Mouse (Mus musculus) heart, adult 2 months (tissue): Measurements from ENCODE around the gene Slc39a11. TPM values are rescaled to one million over a fixed set of nuclear protein-coding genes. Genes with fewer than 3 reads are reported as not detected.

Experiments used
- DNase-seq, 2 experiments: peaks; one replicate each; pipeline ENCODE4 v3.0.0; 2021
- H3K27ac ChIP-seq: fragments of 200-600 bp; 2 replicates; pipeline ENCODE4 v1.8.1; 2022
- H3K27me3 ChIP-seq: fragments of 200-500 bp; 2 replicates; pipeline ENCODE4 v1.6.1; 2012; ENCODE audit warnings: mild to moderate bottlenecking, low read length, inconsistent platforms, mixed read lengths; ENCODE audit not compliant: control insufficient read depth, insufficient read depth
- H3K36me3 ChIP-seq: fragments of 200-500 bp; 2 replicates; pipeline ENCODE4 v1.6.1; 2012; ENCODE audit warnings: low read length, inconsistent platforms; ENCODE audit not compliant: control insufficient read depth, insufficient read depth
- H3K4me1 ChIP-seq: fragments of 200-500 bp; 2 replicates; pipeline ENCODE4 v1.6.1; 2011; ENCODE audit warnings: low read length; ENCODE audit not compliant: control insufficient read depth, insufficient read depth
- H3K4me3 ChIP-seq: fragments of 200-600 bp; 2 replicates; pipeline ENCODE4 v1.8.1; 2022
- H3K79me2 ChIP-seq: fragments of 200-500 bp; replicated peaks from 2 replicates; pipeline ENCODE4 v1.6.1; 2012; ENCODE audit warnings: mild to moderate bottlenecking, inconsistent platforms, low read length, moderate library complexity, mixed read lengths; ENCODE audit not compliant: control insufficient read depth, insufficient read depth
- H3K9ac ChIP-seq: fragments of 200-500 bp; 2 replicates; pipeline ENCODE4 v1.6.1; 2012; ENCODE audit warnings: low read depth, mild to moderate bottlenecking, control low read depth, inconsistent platforms, low read length, mixed read lengths
- CTCF ChIP-seq: fragments of 200-600 bp; IDR thresholded peaks from 2 replicates; pipeline ENCODE4 v1.8.1; 2022; ENCODE audit warnings: antibody characterized with exemption, mild to moderate bottlenecking, moderate library complexity
- EP300 ChIP-seq: fragments of 200-500 bp; IDR thresholded peaks from 2 replicates; pipeline ENCODE4 v1.6.1; 2011; ENCODE audit warnings: low read depth, low read length, control low read depth; ENCODE audit not compliant: insufficient read depth
- POLR2A ChIP-seq: fragments of 200-500 bp; IDR thresholded peaks from 2 replicates; pipeline ENCODE4 v1.6.1; 2011; ENCODE audit warnings: mild to moderate bottlenecking, low read depth, low read length, control low read depth; ENCODE audit not compliant: insufficient read depth
- WGBS: fragments of 180-500 bp; shearing (Covaris S2); methylation state at CpG from one replicate; pipeline ENCODE4 v1.1.7; 2018; 5-methylcytosine and 5-hydroxymethylcytosine counted together
- intact Hi-C: fragments of 180-260 bp; cut with DNase I; formaldehyde crosslinking; loops from one replicate; pipeline ENCODE4 v1.15.1; 2025
- polyA plus RNA-seq: library from polyadenylated mRNA; depleted of rRNA; stranded (reverse); fragments of >200 nt; gene quantifications from 2 replicates; pipeline ENCODE4 v1.2.3, GENCODE M21; 2012
- total RNA-seq, 2 experiments: library from RNA; stranded (reverse); gene quantifications; 2 replicates each; pipeline ENCODE4 v1.2.3; 2021

Gene Slc39a11
- total and polyA plus RNA-seq, 3 experiments: 2.6 to 5.6 (median 2.7) TPM

DNA sequence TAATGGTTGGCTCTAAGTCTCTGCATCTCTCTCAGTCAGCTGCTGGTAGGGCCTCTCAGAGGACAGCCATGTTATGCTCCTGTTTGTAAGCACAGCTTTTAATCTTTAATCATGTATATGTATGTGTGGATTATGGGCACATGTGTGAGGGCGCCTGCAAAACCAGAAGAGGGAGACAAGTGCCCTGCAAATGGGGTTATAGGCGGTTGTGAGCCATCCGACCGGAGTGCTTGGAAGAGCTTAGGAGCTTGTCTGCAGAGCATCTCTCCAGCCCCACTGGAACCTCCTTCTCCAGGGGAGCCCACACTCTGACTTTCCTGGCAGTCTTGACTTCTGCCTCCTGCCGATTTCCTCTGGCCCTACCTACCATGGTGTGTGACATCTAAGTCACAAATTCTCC lies 211.0 kb downstream of the Slc39a11 start:
- Histone ChIP-seq H3K4me3 (no peak overlapping the region), H3K79me2 (no peaks in the 10 kb centered on the region), H3K27ac (no peak overlapping the region), H3K27me3 (no peaks in the 10 kb centered on the region), H3K4me1 (no peaks in the 10 kb centered on the region), H3K36me3 (no peaks in the 10 kb centered on the region), H3K9ac (no peak overlapping the region)
- no peak for DNase-seq
- WGBS: 87% methylated on average over 5 of the region's 5 CpGs
- TF ChIP-seq POLR2A (no peak), EP300 (no peak), CTCF (no peak)
- intact Hi-C loops: no loop called here

DNA sequence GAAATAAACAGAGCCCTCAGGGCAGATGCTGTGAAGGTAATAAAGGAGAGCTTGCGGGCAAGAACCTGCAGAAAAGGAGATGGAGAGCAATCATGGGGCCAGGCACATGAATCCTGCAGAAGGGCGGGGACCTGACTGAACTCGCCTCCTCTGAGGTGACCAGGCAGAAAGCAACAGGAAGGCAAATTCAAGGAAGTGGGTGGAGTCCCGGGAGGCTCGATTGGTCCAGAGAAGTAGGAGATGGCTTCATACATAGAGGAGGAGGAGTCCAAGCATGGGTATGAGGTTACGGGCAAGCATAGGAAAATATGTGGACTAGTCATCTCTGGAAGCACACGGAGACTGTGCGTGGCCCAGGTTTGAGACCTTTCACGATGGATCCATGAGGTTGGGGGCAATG lies 212.5 kb downstream of the Slc39a11 start:
- H3K27ac ChIP-seq: no peak overlapping the region
- no peak overlapping the region for H3K4me3 ChIP-seq
- intact Hi-C loops: no loop called here
- no peak overlapping the region for H3K9ac ChIP-seq
- no peak for TF ChIP-seq EP300
- no peak for TF ChIP-seq CTCF
- TF ChIP-seq POLR2A: no peak
- no peaks in the 10 kb centered on the region for H3K36me3 ChIP-seq
- H3K27me3 ChIP-seq: no peaks in the 10 kb centered on the region
- H3K4me1 ChIP-seq: no peaks in the 10 kb centered on the region
- 79% methylated on average over 9 of the region's 9 CpGs for WGBS
- no peaks in the 10 kb centered on the region for H3K79me2 ChIP-seq
- DNase-seq: no peak

DNA sequence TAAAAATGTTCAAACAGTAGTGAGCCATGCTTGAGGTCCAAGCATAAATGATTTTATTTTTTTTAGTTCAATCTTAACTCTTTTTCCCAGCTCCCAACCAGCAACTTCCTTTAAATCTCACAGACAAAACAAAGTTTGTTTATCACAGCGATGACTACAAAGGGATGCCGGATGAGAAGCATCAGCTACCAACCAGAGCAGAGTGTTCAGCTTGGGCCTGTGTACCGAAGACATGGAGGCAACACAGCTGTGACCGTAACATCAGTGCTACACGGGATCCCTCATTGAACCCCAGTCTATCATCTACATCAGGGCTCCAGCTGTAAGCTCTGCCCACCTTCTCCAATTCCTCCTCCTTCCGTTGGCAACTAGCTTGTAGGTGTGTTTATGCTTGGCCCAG lies 213.6 kb downstream of the Slc39a11 start:
- WGBS: 86% methylated on average over 6 of the region's 6 CpGs
- intact Hi-C loops: no loop called here
- no peak overlapping the region for H3K27ac ChIP-seq

DNA sequence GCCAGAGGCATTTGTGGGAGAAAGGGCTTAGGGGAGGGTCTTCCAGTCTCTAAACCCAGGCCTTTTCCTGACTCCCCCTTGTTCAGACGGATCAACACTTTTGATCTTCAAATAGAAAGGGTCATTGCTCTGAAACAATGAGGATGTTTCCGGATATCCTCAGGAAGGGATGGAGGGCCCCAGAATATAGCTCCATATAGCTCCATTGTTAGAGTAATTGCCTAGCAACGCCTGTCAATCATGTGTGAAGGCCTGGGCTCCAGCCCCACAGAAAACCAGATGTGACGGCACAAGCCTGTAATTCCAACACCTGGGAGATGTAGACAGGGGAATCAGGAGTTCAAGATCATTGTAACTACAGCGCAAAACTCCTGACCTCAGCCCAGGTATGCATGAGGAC lies 214.2 kb downstream of the Slc39a11 start:
- H3K27me3 ChIP-seq: no peaks in the 10 kb centered on the region
- no peak overlapping the region for H3K27ac ChIP-seq
- intact Hi-C loops: no loop called here
- TF ChIP-seq POLR2A (no peak), EP300 (no peak), CTCF (no peak)
- no peak overlapping the region for H3K4me3 ChIP-seq
- H3K36me3 ChIP-seq: no peaks in the 10 kb centered on the region
- H3K4me1 ChIP-seq: no peaks in the 10 kb centered on the region
- no peak for DNase-seq
- H3K79me2 ChIP-seq: no peaks in the 10 kb centered on the region
- WGBS: 59% methylated on average over 5 of the region's 5 CpGs
- H3K9ac ChIP-seq: no peak overlapping the region

More for the DNA sequence above, 213.6 kb downstream of the Slc39a11 start:
- Histone ChIP-seq H3K4me1 (no peaks in the 10 kb centered on the region), H3K27me3 (no peaks in the 10 kb centered on the region), H3K36me3 (no peaks in the 10 kb centered on the region), H3K9ac (no peak overlapping the region), H3K4me3 (no peak overlapping the region), H3K79me2 (no peaks in the 10 kb centered on the region)
- TF ChIP-seq POLR2A (no peak), EP300 (no peak), CTCF (no peak)
- no peak for DNase-seq

DNA sequence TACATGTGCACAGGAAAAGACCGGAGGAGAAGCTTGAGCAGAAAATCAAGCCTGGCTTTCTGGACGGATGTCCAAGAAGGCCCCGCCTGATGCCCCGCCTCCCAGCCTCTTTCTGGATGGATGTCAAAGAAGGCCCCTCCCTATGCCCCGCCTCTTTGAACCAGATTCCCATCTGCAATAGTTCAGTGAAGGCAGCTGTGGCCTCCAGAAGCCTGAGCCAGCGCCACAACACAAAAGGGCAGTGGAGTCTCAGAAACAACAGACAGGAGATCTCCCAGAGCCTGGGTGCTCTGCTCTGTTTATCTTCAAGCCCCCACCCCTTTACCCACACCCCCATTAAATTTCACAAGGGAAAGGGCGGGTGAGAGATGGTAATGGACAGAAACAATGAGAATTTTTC lies 218.7 kb downstream of the Slc39a11 start:
- 71% methylated on average over 7 of the region's 7 CpGs for WGBS
- no peaks in the 10 kb centered on the region for H3K27me3 ChIP-seq
- peak; percentile 12 to 23 for DNase-seq
- TF ChIP-seq CTCF: no peak
- no peak for TF ChIP-seq EP300
- no peak for TF ChIP-seq POLR2A
- H3K4me1 ChIP-seq: no peaks in the 10 kb centered on the region
- no peak overlapping the region for H3K9ac ChIP-seq
- H3K27ac ChIP-seq: no peak overlapping the region
- H3K36me3 ChIP-seq: no peaks in the 10 kb centered on the region
- no peak overlapping the region for H3K4me3 ChIP-seq
- H3K79me2 ChIP-seq: no peaks in the 10 kb centered on the region
- intact Hi-C loops: no loop called here

DNA sequence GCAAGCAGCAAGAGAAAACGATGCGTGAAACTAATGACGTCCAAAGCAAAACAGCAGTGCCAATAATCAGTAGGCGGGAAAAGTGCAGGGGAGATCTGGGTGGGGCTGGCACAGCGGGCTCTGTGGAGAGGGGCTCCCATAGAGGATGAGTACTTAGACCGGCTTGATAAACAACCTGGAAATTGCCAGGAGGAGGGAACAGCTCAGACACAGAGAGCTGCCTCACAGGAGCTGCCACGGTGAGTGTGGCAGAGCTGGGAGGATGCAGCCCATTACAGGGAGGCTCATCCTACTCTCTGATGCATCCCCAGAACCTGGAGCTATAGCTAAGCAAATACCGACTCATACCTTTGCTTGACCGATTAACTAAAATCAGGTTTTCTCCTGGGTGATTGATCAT lies 224.0 kb downstream of the Slc39a11 start:
- Histone ChIP-seq H3K79me2 (no peaks in the 10 kb centered on the region), H3K27ac (no peak overlapping the region), H3K9ac (no peak overlapping the region), H3K4me3 (no peak overlapping the region), H3K4me1 (no peaks in the 10 kb centered on the region), H3K27me3 (no peaks in the 10 kb centered on the region), H3K36me3 (no peaks in the 10 kb centered on the region)
- TF ChIP-seq EP300 (no peak), CTCF (no peak), POLR2A (no peak)
- intact Hi-C loops: no loop called here
- 73% methylated on average over 9 of the region's 9 CpGs for WGBS
- DNase-seq: no peak

DNA sequence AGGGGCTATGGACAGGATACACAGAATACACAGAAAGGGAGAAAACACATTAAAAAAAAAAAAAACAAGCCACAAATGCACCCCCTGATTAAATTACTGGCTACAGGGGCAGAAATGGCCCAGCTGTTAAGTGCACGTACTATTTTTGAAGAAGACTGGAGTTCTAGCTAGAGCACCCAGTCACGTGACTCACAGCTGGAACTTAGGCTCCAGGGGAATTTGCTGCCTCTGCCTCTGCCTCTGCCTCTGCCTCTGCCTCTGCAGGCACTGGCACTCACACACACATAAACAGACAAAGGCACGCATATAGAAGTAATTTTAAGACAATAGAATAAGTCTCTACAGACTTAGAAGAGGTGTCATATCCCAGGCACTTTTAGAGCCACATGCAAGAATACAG lies 224.4 kb downstream of the Slc39a11 start:
- Histone ChIP-seq H3K4me3 (no peak overlapping the region), H3K36me3 (no peaks in the 10 kb centered on the region), H3K4me1 (no peaks in the 10 kb centered on the region), H3K79me2 (no peaks in the 10 kb centered on the region), H3K27ac (no peak overlapping the region), H3K27me3 (no peaks in the 10 kb centered on the region), H3K9ac (no peak overlapping the region)
- intact Hi-C loops: no loop called here
- WGBS: 62% methylated on average over 3 of the region's 3 CpGs
- no peak for TF ChIP-seq EP300
- DNase-seq: peak in 1 of 2 experiments; percentile 7
